Mouse (Mus musculus) c-Kit-positive CD71-negative TER-119-negative erythroid progenitor cells, embryonic 14.5 days (primary cell): ENCODE results near the gene Arnt.
"Not testable (repeated sequence)": the region's sequence is repeated elsewhere in the genome, so short reads cannot be mapped to it uniquely, and the experiment has no call there.

Source experiments
- DNase-seq: peaks from one replicate; pipeline ENCODE4 v3.0.0-alpha.2; 2013; ENCODE audit warnings: low read depth

The Arnt gene

GRCm38 (mm10) chr3:95529814-95530213 is 95.6 kb downstream of the Arnt start:
- DNase-seq: no peak

DNA sequence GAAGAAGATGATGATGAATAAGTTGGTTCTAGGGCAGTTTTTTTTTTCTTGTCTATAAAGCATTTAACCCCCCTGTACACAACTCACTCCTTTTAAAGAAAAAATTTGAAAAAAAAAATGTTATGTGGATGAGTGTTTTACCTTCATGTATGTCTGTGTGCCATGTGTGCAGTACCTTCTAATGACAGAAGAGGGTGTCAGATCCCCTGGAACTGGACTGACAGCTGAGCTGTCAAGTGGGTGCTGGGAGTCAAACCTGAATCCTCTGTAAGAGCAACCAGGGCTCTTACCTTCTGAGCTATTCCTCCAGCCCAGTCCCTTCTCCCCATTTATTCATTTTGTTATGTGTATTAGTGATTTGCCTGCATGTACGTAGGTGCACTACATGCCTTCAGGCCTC is 96.8 kb downstream of the Arnt start:
- no peak for DNase-seq

GRCm38 (mm10) chr3:95533364-95533763 is 99.2 kb downstream of the Arnt start:
- no peak for DNase-seq

- no peak for DNase-seq
Measured at GRCm38 (mm10) chr3:95534927-95535326, 100.7 kb downstream of the Arnt start.

- no peak for DNase-seq
Measured at GRCm38 (mm10) chr3:95538936-95539335, 104.7 kb downstream of the Arnt start.

DNA sequence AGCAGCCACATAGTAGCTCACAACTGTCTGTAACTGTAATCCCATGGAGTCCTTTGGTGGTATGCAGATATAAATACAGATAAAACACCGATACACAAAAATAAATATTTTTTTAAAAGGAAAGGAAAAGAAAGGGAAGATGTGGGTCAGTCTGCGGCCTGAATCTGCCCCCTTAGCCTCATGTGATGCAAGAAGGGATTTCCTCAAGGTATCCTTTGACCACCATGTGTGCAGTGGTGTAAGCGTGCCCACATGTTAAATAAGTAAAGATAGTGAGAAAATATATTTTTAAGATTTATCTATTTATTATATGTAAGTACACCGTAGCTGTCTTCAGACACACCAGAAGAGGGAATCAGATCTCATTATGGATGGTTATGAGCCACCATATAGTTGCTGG is 105.6 kb downstream of the Arnt start:
- no peak for DNase-seq

DNA sequence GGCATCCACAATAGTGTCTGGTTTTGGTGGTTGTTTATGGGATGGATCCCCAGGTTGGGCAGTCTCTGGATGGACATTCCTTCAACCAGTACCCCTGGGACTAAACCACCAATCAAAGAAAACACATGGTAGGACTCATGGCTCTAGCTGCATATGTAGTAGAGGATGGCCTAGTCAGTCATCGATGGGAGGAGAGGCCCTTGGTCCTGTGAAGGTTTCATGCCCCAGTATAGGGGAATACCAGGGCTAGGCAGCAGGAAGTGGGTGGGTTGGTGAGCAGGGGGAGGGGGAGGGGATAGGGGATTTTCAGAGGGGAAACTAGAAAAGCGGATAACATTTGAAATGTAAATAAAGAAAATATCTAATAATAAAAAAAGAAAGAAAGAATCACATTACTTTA is 107.0 kb downstream of the Arnt start:
- DNase-seq: not testable (repeated sequence)

GRCm38 (mm10) chr3:95542171-95542570 is 108.0 kb downstream of the Arnt start:
- DNase-seq: no peak

DNA sequence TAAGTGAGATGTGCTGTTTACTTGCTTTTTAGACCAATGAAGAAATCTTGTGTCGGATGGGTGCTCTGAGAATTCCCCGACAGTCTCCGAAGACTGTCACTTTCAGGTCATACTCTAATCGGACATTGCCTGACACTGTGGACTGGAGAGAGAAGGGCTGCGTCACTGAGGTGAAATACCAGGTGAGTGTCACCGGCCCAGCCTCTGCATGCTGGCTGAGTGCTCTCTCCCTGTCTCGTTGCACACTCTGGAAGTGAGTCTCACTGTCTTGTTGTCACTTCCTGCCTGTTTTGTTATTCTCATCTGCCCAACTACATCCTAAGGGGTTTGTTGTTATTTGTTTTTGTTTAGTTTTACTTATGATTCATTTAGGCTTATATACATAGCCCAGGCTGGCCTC is 108.8 kb downstream of the Arnt start:
- no peak for DNase-seq
